Mouse (Mus musculus): ENCODE results near the gene Zswim9.

DNA sequence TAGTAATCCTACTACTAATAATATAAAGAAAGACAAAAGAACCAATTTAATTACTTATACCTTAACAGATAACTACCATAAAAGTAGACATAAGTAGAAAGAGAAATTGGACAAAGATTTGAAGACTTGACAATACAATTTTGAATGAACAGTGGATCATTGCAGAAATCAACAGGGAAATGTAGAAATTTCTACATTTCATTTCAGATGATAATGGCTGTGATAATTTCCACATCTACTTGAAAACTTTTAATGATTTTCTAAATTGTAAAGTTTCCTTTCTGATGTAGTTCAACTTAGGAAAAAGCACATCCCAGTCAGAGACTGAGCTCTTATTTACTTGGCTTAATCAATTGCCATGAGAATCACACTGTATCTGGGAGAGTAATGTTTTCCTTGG lies 65.8 kb downstream of the Zswim9 start, which contains the start of gene Vmn1r89:
- TF ChIP-seq CTCF (IDR thresholded peaks at IDR 0.05; ENCODE audit: borderline replicate concordance, insufficient read depth, low read length), result no peak
- no peak for TF ChIP-seq POLR2A (IDR thresholded peaks at IDR 0.05; ENCODE audit: low read depth, low read length)
